Comparison of ENCODE assay signal across 12 mouse cellular contexts in genomic region chr13:51611500-51611899, GRCm38 (mm10). TPM values are rescaled to one million over a fixed set of nuclear protein-coding genes. Genes with fewer than 3 reads are reported as not detected.
DNase-seq lines count a peak whose midpoint lies in the region; ATAC-seq and TF ChIP-seq lines count a peak whose summit lies in the region.
"Had no signal": no experiment of that assay in that cellular context is flagged by ENCODE, and none has a peak within 500 bp of the region (broad histone marks: within the 10 kb centered on the region; RNA-seq: fewer than 3 reads in every experiment).

No protein-coding gene starts in this region.

- no peak for ATAC-seq in heart, postnatal 0 days (ENCODE audit: insufficient read depth, low read depth)
- 0 out of 2 replicates have a peak, but pooled peaks have one; percentile 40 for ATAC-seq in midbrain, embryonic 16.5 days
- ATAC-seq in midbrain, embryonic 11.5 days (ENCODE audit: low FRiP score), result no peak
- ATAC-seq in forebrain, embryonic 16.5 days, result 0 out of 2 replicates have a peak, but pooled peaks have one; percentile 47
- ATAC-seq in stomach, embryonic 14.5 days (ENCODE audit: insufficient number of reproducible peaks, insufficient read depth, low FRiP score, low read depth), result no peak
- ATAC-seq: Patski had no signal

- H3K9ac ChIP-seq in heart, postnatal 0 days (replicated peaks; ENCODE audit: low read depth, low read length), result no peak overlapping the region
- H3K9ac ChIP-seq in midbrain, embryonic 16.5 days (ENCODE audit: low read depth, low read length), result no peak overlapping the region
- H3K9ac ChIP-seq in midbrain, embryonic 11.5 days (ENCODE audit: low read length), result no peak overlapping the region
- H3K9ac ChIP-seq in forebrain, embryonic 16.5 days (replicated peaks; ENCODE audit: low read depth, low read length), result no peak overlapping the region
- H3K9ac ChIP-seq in stomach, embryonic 14.5 days (replicated peaks; ENCODE audit: low read depth, low read length), result no peak overlapping the region

- WGBS in heart, postnatal 0 days, result 57% methylated on average over 5 of the region's 5 CpGs
- WGBS in midbrain, embryonic 16.5 days, result 24% methylated on average over 5 of the region's 5 CpGs
- WGBS in midbrain, embryonic 11.5 days, result 53% methylated on average over 5 of the region's 5 CpGs
- WGBS in forebrain, embryonic 16.5 days, result 23% methylated on average over 5 of the region's 5 CpGs
- WGBS in stomach, embryonic 14.5 days, result 43% methylated on average over 5 of the region's 5 CpGs

- no peak overlapping the region for H3K27ac ChIP-seq in heart, postnatal 0 days (ENCODE audit: low read depth)
- H3K27ac ChIP-seq in midbrain, embryonic 16.5 days (ENCODE audit: low read length), result no peak overlapping the region
- H3K27ac ChIP-seq in midbrain, embryonic 11.5 days (ENCODE audit: low read depth, low read length), result no peak overlapping the region
- no peak overlapping the region for H3K27ac ChIP-seq in forebrain, embryonic 16.5 days (ENCODE audit: low read length)
- H3K27ac ChIP-seq in stomach, embryonic 14.5 days (ENCODE audit: low read length), result no peak overlapping the region

- peak overlapping the region; percentile 46; the same call in 1 of the 2 replicates for H3K4me2 ChIP-seq in heart, postnatal 0 days (ENCODE audit: low read depth, low read length)
- no peak overlapping the region; the same call in 1 of the 2 replicates for H3K4me2 ChIP-seq in midbrain, embryonic 16.5 days (ENCODE audit: low read length)
- H3K4me2 ChIP-seq in midbrain, embryonic 11.5 days, result no peak overlapping the region
- peak overlapping the region; percentile 21; the same call in 1 of the 2 replicates for H3K4me2 ChIP-seq in forebrain, embryonic 16.5 days (ENCODE audit: low read length)
- H3K4me2 ChIP-seq in stomach, embryonic 14.5 days (replicated peaks; ENCODE audit: low read depth, low read length), result 0 out of 2 replicates have a peak overlapping the region, but pooled peaks have one; percentile 7

- H3K4me1 ChIP-seq in heart, postnatal 0 days (ENCODE audit: control insufficient read depth, insufficient read depth), result 0 out of 2 replicates have a peak, but pooled peaks cover 6% of the 10 kb centered on the region
- peaks cover under 1% of the 10 kb centered on the region; the same call in 1 of the 2 replicates for H3K4me1 ChIP-seq in midbrain, embryonic 16.5 days (ENCODE audit: control insufficient read depth, insufficient read depth, low read length)
- H3K4me1 ChIP-seq in midbrain, embryonic 11.5 days (ENCODE audit: control insufficient read depth, insufficient read depth, low read length), result no peaks in the 10 kb centered on the region
- peaks cover 10% of the 10 kb centered on the region for H3K4me1 ChIP-seq in forebrain, embryonic 16.5 days (replicated peaks; ENCODE audit: control insufficient read depth, insufficient read depth, low read length)
- 0 out of 2 replicates have a peak, but pooled peaks cover 2% of the 10 kb centered on the region for H3K4me1 ChIP-seq in stomach, embryonic 14.5 days (ENCODE audit: control insufficient read depth, insufficient read depth, low read length)

- H3K9me3 ChIP-seq in heart, postnatal 0 days (replicated peaks; ENCODE audit: control insufficient read depth, low read length), result no peaks in the 10 kb centered on the region
- no peaks in the 10 kb centered on the region for H3K9me3 ChIP-seq in midbrain, embryonic 16.5 days (replicated peaks; ENCODE audit: control insufficient read depth, low read length, poor library complexity, severe bottlenecking)
- no peaks in the 10 kb centered on the region for H3K9me3 ChIP-seq in midbrain, embryonic 11.5 days (ENCODE audit: control insufficient read depth, low read length)
- H3K9me3 ChIP-seq in forebrain, embryonic 16.5 days (ENCODE audit: control insufficient read depth, low read length), result no peaks in the 10 kb centered on the region; the same call in 1 of the 2 replicates
- H3K9me3 ChIP-seq in stomach, embryonic 14.5 days (ENCODE audit: control insufficient read depth, low read depth, low read length), result no peaks in the 10 kb centered on the region

- DNase-seq in heart, postnatal 0 days (ENCODE audit: low spot score), result no peak
- no peak for DNase-seq in heart, adult 8-10 months (ENCODE audit: low spot score)
- DNase-seq in midbrain, embryonic 11.5 days (ENCODE audit: low spot score, missing footprints), result no peak
- DNase-seq in layer of hippocampus, adult 18-20 months (ENCODE audit: low spot score in 2 of 2), result no peak
- DNase-seq: adrenal gland, postnatal 10 days; heart, adult 11 months; kidney, adult 11 months had no signal

- no peak overlapping the region for H3K4me3 ChIP-seq in heart, postnatal 0 days (ENCODE audit: low read depth, low read length)
- no peak overlapping the region for H3K4me3 ChIP-seq in midbrain, embryonic 16.5 days (ENCODE audit: low read depth, low read length)
- H3K4me3 ChIP-seq in midbrain, embryonic 11.5 days (ENCODE audit: low read depth, low read length), result no peak overlapping the region
- H3K4me3 ChIP-seq in forebrain, embryonic 16.5 days (replicated peaks; ENCODE audit: low read length), result no peak overlapping the region
- no peak overlapping the region for H3K4me3 ChIP-seq in stomach, embryonic 14.5 days (ENCODE audit: low read depth, low read length)

- no peak for TF ChIP-seq CTCF in heart, postnatal 0 days (IDR thresholded peaks at IDR 0.05; ENCODE audit: low read depth)

- H3K27me3 ChIP-seq in heart, postnatal 0 days (ENCODE audit: control insufficient read depth, insufficient read depth, low read length), result no peaks in the 10 kb centered on the region
- H3K27me3 ChIP-seq in midbrain, embryonic 16.5 days (ENCODE audit: control insufficient read depth, insufficient read depth, low read depth, low read length), result no peaks in the 10 kb centered on the region
- no peaks in the 10 kb centered on the region for H3K27me3 ChIP-seq in midbrain, embryonic 11.5 days (ENCODE audit: control insufficient read depth, insufficient read depth, low read length)
- H3K27me3 ChIP-seq in forebrain, embryonic 16.5 days (replicated peaks; ENCODE audit: control insufficient read depth, insufficient read depth, low read length), result no peaks in the 10 kb centered on the region
- H3K27me3 ChIP-seq in stomach, embryonic 14.5 days (ENCODE audit: control insufficient read depth, insufficient read depth, low read length), result no peaks in the 10 kb centered on the region
- H3K27me3 ChIP-seq: CH12.LX had no signal

- no peaks in the 10 kb centered on the region for H3K36me3 ChIP-seq in heart, postnatal 0 days (replicated peaks; ENCODE audit: control insufficient read depth, insufficient read depth, low read length)
- H3K36me3 ChIP-seq in midbrain, embryonic 16.5 days (ENCODE audit: control insufficient read depth, insufficient read depth, low read length), result no peaks in the 10 kb centered on the region
- no peaks in the 10 kb centered on the region for H3K36me3 ChIP-seq in midbrain, embryonic 11.5 days (ENCODE audit: control insufficient read depth, insufficient read depth, low read length)
- 0 out of 2 replicates have a peak, but pooled peaks cover 2% of the 10 kb centered on the region for H3K36me3 ChIP-seq in forebrain, embryonic 16.5 days (ENCODE audit: control insufficient read depth, insufficient read depth)
- H3K36me3 ChIP-seq in stomach, embryonic 14.5 days (ENCODE audit: control insufficient read depth, insufficient read depth, low read length), result no peaks in the 10 kb centered on the region

- no peak for TF ChIP-seq EP300 in heart, postnatal 0 days (IDR thresholded peaks at IDR 0.05; ENCODE audit: low read depth)

RNA-seq across cellular contexts. Expression of gene Cks2, which starts 33.5 kb away (rescaled TPM):
- total RNA-seq in heart, postnatal 0 days (2014; rRNA removed; ENCODE audit: low replicate concordance), result 199 and 228 TPM in 2 replicates
- polyA plus RNA-seq in heart, postnatal 0 days (2015; fragmentation: Nextera tagmentation; extraction: Ambion mirVana), result 101 and 105 TPM in 2 replicates
- 1 to 10 TPM in 1 of 4 experiments, under 1 TPM in 2, not detected in 1; 0.66 to 1.1 (median 0.92) TPM for total RNA-seq in heart, adult 8-10 months (2022)
- polyA plus RNA-seq in midbrain, embryonic 16.5 days (2015; fragmentation: Nextera tagmentation; extraction: Ambion mirVana), result 26.3 and 35.8 TPM in 2 replicates
- polyA plus RNA-seq in midbrain, embryonic 11.5 days (2014; fragmentation: Nextera tagmentation; extraction: Ambion mirVana), result 364 and 404 TPM in 2 replicates
- 97.5 and 118 TPM in 2 replicates for polyA plus RNA-seq in forebrain, embryonic 16.5 days (2015; fragmentation: Nextera tagmentation; extraction: Ambion mirVana)
- 348 and 373 TPM in 2 replicates for polyA plus RNA-seq in stomach, embryonic 14.5 days (2014; fragmentation: Nextera tagmentation; extraction: Ambion mirVana)
- total RNA-seq in layer of hippocampus, adult 18-20 months (2021), result 1 to 10 TPM; 2.1 to 2.2 TPM

RNA-seq across cellular contexts. Expression of gene Secisbp2, which starts 40.0 kb away (rescaled TPM):
- total RNA-seq in heart, postnatal 0 days (2014; rRNA removed; ENCODE audit: low replicate concordance), result 15.1 and 29.8 TPM in 2 replicates
- 23.9 and 27.7 TPM in 2 replicates for polyA plus RNA-seq in heart, postnatal 0 days (2015; fragmentation: Nextera tagmentation; extraction: Ambion mirVana)
- total RNA-seq in heart, adult 8-10 months (2022), result 10 to 100 TPM; 10.8 to 13.7 (median 11.3) TPM
- polyA plus RNA-seq in midbrain, embryonic 16.5 days (2015; fragmentation: Nextera tagmentation; extraction: Ambion mirVana), result 29.4 and 33.6 TPM in 2 replicates
- 22.7 and 28.5 TPM in 2 replicates for polyA plus RNA-seq in midbrain, embryonic 11.5 days (2014; fragmentation: Nextera tagmentation; extraction: Ambion mirVana)
- 31.2 and 40.0 TPM in 2 replicates for polyA plus RNA-seq in forebrain, embryonic 16.5 days (2015; fragmentation: Nextera tagmentation; extraction: Ambion mirVana)
- 34.2 and 35.3 TPM in 2 replicates for polyA plus RNA-seq in stomach, embryonic 14.5 days (2014; fragmentation: Nextera tagmentation; extraction: Ambion mirVana)
- total RNA-seq in layer of hippocampus, adult 18-20 months (2021), result 10 to 100 TPM; 17.5 to 18.2 TPM

RNA-seq across cellular contexts. Expression of gene Shc3, which starts 42.3 kb away (rescaled TPM):
- 2.1 and 3.0 TPM in 2 replicates for total RNA-seq in heart, postnatal 0 days (2014; rRNA removed; ENCODE audit: low replicate concordance)
- polyA plus RNA-seq in heart, postnatal 0 days (2015; fragmentation: Nextera tagmentation; extraction: Ambion mirVana), result 0.12 and 0.16 TPM in 2 replicates
- total RNA-seq in heart, adult 8-10 months (2022), result 1 to 10 TPM; 1.7 to 2.1 (median 1.8) TPM
- 7.2 and 8.3 TPM in 2 replicates for polyA plus RNA-seq in midbrain, embryonic 16.5 days (2015; fragmentation: Nextera tagmentation; extraction: Ambion mirVana)
- 4.5 and 5.7 TPM in 2 replicates for polyA plus RNA-seq in midbrain, embryonic 11.5 days (2014; fragmentation: Nextera tagmentation; extraction: Ambion mirVana)
- polyA plus RNA-seq in forebrain, embryonic 16.5 days (2015; fragmentation: Nextera tagmentation; extraction: Ambion mirVana), result 8.8 and 9.2 TPM in 2 replicates
- polyA plus RNA-seq in stomach, embryonic 14.5 days (2014; fragmentation: Nextera tagmentation; extraction: Ambion mirVana), result 0.46 and 0.50 TPM in 2 replicates
- 100 to 1,000 TPM; 118 to 119 TPM for total RNA-seq in layer of hippocampus, adult 18-20 months (2021)

Comparison
In these comparisons a context has a peak if more than half of its experiments do, and no peak if none do; other contexts are left out.
1. ATAC-seq: peak in midbrain, embryonic 16.5 days (single experiment) and forebrain, embryonic 16.5 days (single experiment); none in heart, postnatal 0 days (single experiment), midbrain, embryonic 11.5 days (single experiment) and stomach, embryonic 14.5 days (single experiment).
2. H3K4me2 ChIP-seq: peak in heart, postnatal 0 days (single experiment), forebrain, embryonic 16.5 days (single experiment) and stomach, embryonic 14.5 days (single experiment); none in midbrain, embryonic 16.5 days (single experiment) and midbrain, embryonic 11.5 days (single experiment).